Mouse (Mus musculus): ENCODE results near the gene Abcc8.

DNA sequence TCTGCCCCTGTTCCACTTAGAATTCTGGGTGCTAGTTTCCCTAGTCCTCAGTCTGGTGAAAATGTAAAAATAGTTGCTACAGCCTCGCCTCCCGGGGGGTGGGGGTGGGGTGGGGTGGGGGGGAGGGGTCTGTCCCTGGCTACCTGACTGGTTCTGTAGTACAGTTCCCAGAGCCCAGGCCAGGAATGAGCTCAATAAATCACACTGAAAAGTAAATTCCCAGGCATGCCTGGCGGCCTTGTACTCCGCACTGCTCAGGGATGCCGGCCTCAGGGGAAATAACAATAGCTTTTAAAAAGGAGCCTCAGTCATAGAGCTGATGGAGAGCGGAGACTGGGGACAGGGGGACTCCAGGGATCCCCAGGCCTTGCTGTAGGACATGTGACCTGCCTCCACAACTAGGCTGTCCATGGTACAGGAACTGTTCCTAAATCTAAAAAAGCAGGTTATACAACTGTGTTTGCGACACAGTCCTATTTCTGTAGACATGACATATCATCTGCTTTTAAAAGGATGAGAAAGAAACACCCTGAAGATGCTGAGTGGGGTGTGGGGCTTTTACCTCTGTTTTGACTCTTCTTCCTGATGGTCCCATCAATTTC is 41.4 kb downstream of the Abcc8 start:
- TF ChIP-seq TCF12 (IDR thresholded peaks at IDR 0.05; ENCODE audit: insufficient read depth, poor library complexity, severe bottlenecking) (no peak), POLR2AphosphoS2 (IDR thresholded peaks at IDR 0.05; ENCODE audit: insufficient read length, low read depth) (no peak), POLR2A (IDR thresholded peaks at IDR 0.05; ENCODE audit: insufficient read length, low read depth) (no peak), USF1 (IDR thresholded peaks at IDR 0.05; ENCODE audit: low read depth) (no peak), MAX (IDR thresholded peaks at IDR 0.05; ENCODE audit: low read depth) (no peak), MYOG (IDR thresholded peaks at IDR 0.05; ENCODE audit: control insufficient read depth in 1 of 3, insufficient read depth in 1 of 3, insufficient read length in 2 of 3, low read depth in 2 of 3) (no peak), CEBPB (IDR thresholded peaks at IDR 0.05; ENCODE audit: insufficient read depth, poor library complexity, severe bottlenecking) (no peak)
